Mouse (Mus musculus) telencephalon, adult 2 months (tissue): ENCODE measurements around the gene Rbm4.
"Not testable (repeated sequence)": the region's sequence is repeated elsewhere in the genome, so short reads cannot be mapped to it uniquely, and the experiment has no call there.

Experiments
- DNase-seq: peaks from one replicate; pipeline ENCODE4 v3.0.0-alpha.2; 2011; ENCODE audit warnings: low read depth, low spot score

Gene Rbm4

DNA sequence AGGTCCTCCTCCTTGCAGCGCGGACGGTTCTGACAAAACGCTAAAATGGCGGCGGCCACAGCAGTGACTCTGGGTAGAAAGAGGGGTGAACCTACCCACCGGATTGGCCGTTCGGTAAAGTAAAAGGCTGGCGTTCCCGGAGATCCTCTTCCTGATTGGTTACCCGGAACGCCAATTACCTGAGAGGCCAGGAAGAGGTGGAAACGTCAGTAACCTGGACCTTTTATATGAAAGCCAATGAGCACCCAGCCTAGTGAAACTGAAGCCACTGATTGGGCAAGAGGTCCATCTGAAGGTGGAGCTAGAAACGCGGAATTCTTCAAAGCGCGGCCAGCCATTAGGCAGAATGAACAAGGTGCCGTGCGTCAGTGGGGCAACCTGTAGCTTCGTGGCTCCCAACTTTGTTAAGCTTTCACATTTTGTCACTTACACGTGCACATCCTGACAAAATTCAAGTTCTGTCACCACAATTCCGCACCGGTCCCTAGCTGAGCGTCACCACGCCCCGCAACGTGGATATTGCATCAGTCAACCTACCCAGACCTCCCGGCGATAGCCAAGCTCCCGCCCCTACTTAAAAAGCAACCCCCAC, at the start of gene Rbm4:
Gene Rbm4, minus strand, starts transcription at position 71 of the 592 bp plus-strand sequence.
- DNase-seq, result peak; percentile 99

GRCm38 (mm10) chr19:4842611-4843010, 48.9 kb upstream of the Rbm4 start:
- DNase-seq, result no peak

DNA sequence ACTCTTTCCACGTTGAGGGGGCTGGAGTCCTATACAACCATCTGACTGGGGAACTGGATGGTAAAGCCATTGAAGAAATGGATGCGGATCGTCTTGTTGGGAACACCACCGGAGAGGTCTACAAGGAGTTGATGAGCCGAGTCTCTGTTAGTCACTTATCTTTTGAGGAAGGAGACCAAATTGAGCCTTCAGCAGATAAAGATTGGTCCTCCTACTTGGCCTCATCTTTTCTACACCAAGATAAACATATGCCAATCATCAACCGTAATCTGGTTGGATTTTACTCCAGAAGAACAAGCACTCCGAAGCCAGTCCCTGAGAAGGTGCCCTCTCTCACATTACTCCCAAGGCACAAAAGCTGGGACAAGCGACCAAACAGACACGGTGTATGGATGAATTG, 47.1 kb upstream of the Rbm4 start:
- DNase-seq, result no peak

DNA sequence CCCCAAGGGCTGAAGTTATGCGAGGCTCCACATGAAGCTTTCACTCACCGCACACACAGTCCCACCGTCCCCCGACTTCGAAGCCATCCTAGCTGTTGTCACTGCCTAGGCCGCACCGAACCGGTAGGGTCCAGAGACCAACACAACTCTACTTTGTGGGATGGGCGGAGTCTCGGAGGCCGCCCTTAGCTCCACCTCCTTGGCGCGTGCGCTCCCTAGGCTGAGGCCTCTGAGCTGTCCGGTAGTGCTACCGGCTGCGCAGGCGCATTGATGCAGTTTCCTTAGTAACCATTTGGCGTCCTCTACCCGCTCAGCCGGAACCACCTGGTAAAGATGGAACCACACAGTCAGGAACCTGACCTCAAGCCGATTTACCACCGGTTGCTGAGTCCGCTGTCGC, 45.4 kb upstream of the Rbm4 start, which contains the start of the genes Ccs and Ccdc87:
Gene Ccs, minus strand, starts transcription at position 184 of the 400 bp plus-strand sequence.
Gene Ccdc87, plus strand, starts transcription at position 218 of the 400 bp plus-strand sequence.
- DNase-seq, result peak; percentile 94

GRCm38 (mm10) chr19:4838526-4839140, 44.9 kb upstream of the Rbm4 start:
- no peak for DNase-seq

- no peak for DNase-seq
These were observed 43.3 kb upstream of the Rbm4 start for GRCm38 (mm10) chr19:4837049-4837448.

- no peak for DNase-seq
These were observed 42.4 kb upstream of the Rbm4 start for GRCm38 (mm10) chr19:4836096-4836495.

- DNase-seq, result no peak
These were observed 40.3 kb upstream of the Rbm4 start for GRCm38 (mm10) chr19:4833977-4834376.

- DNase-seq, result no peak
These were observed 35.5 kb upstream of the Rbm4 start for GRCm38 (mm10) chr19:4829156-4829555.

DNA sequence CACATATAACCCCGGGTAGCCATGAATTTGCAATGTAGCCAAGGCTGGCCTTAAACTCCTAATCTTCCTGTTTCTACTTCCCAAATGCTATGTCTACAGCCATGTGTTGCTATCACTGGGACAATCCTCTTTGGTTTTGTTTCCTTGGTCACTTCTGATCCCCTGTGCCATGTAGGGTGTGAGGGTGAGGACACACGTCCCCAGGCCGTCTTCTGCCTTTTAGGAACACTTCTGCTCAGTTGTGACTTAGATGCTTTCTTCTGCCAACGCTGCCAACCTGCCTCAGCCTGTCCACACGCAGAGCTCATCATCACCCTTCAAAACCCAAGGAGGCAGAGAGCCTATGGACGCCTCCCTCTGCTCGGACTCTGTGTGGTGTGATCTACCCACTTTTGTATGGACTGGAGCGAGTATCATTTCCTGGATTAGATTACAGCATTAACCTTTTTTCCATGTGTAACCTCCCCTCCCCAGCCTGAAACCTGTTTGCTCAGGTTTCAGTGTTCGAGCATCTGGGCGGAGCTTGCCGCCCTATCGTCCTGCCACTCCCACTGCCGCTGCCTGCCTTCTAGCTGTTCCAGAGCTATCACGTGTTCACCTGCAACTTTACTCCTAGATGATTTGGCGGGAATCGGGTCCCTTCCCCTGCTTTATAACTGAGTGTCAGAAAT, 34.9 kb upstream of the Rbm4 start:
- no peak for DNase-seq

DNA sequence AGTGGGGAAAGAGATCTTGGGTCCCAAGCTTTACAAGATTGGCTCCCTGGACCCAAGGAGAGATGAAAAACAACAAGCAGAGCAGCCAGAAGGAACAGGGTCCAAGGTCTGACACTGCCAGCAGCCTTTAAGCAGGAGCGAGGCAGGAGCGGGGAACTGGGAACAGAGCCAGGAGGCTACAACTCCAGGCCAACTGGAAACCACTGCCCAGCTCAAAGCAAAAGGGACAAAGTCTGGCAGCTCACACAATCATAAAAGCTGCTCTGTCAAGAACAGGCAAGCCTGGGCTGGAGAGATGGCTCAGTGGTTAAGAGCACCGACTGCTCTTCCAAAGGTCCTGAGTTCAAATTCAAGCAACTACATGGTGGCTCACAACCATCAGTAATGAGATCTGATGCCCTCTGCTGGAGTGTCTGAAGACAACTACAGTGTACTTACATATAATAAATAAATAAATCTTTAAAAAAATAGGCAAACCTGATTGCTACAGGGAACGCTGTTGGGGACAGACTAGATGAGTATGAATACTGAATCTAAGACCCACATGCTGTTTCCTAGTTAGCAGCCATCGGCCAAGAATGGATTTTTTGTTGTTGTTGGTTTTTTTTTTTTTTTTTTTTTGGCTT, 27.1 kb upstream of the Rbm4 start:
- no peak for DNase-seq

GRCm38 (mm10) chr19:4817182-4817835, 23.6 kb upstream of the Rbm4 start:
- no peak for DNase-seq

- DNase-seq, result no peak
These were observed 19.3 kb upstream of the Rbm4 start for GRCm38 (mm10) chr19:4813015-4813414.

DNA sequence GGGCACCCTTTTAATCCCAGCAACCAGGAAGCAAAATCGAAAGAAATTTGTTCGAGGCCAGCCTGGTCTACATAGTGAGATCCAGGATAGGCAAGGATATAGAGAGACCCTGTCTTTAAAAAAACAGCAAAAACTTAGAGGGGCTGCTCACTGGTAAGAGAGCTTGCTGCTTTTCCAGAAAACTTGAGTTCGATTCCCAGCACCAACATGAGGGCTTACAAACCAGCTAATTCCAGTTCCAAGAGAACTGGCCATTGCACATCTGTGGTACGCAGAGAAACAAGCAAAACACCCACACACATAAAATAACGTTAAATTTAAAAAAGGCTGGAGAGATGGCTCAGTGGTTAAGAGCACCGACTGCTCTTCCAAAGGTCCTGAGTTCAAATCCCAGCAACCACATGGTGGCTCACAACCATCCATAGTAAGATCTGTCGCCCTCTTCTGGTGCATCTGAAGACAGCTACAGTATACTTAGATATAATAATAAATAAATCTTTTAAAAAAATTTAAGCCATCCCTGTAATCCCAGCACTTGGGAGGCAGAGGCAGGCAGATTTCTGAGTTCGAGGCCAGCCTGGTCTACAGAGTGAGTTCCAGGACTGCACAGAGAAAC, 18.7 kb upstream of the Rbm4 start:
- not testable (repeated sequence) for DNase-seq

GRCm38 (mm10) chr19:4811909-4812242, 18.2 kb upstream of the Rbm4 start:
- DNase-seq, result no peak

- DNase-seq, result peak; percentile 98
These were observed 17.6 kb upstream of the Rbm4 start, which contains the start of the genes Gm21992 and Rbm14 for GRCm38 (mm10) chr19:4811063-4811908. Gm21992 (minus strand) TSS chr19:4811612. Rbm14 (minus strand) TSS chr19:4811634.

GRCm38 (mm10) chr19:4810746-4811062, 17.0 kb upstream of the Rbm4 start:
- no peak for DNase-seq

GRCm38 (mm10) chr19:4810309-4810708, 16.6 kb upstream of the Rbm4 start:
- no peak for DNase-seq

- no peak for DNase-seq
These were observed 9.6 kb upstream of the Rbm4 start for GRCm38 (mm10) chr19:4803283-4803682.

DNA sequence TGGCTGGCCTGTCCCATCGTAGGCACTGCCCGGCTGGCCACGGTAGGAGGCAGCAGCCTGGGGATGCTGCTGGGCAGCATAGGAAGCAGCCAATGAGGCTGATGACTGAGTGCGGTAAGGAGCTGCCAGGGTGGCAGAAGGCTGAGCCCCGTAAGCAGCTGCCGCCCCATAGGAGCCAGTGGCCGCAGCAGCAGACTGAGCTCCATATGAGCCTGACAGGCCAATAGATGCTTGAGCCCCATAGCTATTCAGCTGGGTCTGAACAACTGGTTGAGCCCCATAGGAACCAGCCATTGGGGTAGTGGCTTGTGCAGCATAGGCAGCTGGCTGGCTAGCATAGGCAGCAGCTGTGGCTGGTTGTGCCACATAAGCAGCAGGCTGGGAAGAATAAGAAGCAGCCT, 9.0 kb upstream of the Rbm4 start:
- DNase-seq, result no peak

DNA sequence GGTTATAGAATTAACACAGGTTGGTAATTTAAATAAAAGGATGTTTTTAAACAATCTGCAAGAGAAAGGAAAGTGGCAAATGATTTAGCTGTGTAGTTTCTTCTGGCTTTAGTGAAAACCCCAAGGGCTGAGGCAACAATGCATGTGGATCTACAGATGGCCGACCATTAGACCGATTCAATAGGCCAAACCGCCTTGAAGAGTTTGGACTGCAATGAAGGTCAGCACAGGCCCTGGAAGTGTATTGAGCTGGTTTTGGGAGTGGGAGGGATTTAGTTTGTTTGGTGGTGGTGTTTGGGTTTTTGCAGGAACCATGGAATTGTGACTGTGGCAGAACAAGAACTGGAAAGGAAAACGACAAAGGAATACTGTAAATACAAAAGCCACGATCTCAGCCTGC, 5.4 kb upstream of the Rbm4 start:
- no peak for DNase-seq
